Mouse (Mus musculus): ENCODE measurements around the gene Efna2. TPM values are rescaled to one million over a fixed set of nuclear protein-coding genes. Genes with fewer than 3 reads are reported as not detected.

Gene Efna2
- total RNA-seq, 2 experiments from 2014 or later = 14.8 TPM

GRCm38 (mm10) chr10:80226416-80227165 is 47.3 kb downstream of the Efna2 start, which contains the start of gene Mum1:
TSS of gene Mum1 (plus strand) at chr10:80226434.
- peak; percentile 96 to 98 for DNase-seq (ENCODE audit: low spot score in 2 of 2)

DNA sequence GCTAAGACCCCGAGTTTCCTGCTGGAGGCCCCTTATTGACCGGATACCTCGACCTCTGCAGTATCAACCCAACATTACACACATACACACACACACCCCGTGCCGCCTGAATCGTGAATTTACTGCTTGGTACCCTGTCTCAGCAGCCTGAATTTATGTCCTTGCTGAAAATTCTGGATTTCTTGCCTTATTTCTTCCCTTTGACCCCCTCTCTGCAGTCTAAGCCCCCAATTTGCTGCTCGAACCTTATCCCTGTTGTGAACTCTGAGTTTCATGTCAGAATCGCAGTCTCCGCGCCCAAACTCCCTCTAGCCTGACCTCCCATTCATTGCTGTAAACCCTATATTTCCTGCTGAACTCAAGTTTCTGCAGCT is 47.9 kb downstream of the Efna2 start:
- DNase-seq (ENCODE audit: low spot score in 2 of 2) = no peak

DNA sequence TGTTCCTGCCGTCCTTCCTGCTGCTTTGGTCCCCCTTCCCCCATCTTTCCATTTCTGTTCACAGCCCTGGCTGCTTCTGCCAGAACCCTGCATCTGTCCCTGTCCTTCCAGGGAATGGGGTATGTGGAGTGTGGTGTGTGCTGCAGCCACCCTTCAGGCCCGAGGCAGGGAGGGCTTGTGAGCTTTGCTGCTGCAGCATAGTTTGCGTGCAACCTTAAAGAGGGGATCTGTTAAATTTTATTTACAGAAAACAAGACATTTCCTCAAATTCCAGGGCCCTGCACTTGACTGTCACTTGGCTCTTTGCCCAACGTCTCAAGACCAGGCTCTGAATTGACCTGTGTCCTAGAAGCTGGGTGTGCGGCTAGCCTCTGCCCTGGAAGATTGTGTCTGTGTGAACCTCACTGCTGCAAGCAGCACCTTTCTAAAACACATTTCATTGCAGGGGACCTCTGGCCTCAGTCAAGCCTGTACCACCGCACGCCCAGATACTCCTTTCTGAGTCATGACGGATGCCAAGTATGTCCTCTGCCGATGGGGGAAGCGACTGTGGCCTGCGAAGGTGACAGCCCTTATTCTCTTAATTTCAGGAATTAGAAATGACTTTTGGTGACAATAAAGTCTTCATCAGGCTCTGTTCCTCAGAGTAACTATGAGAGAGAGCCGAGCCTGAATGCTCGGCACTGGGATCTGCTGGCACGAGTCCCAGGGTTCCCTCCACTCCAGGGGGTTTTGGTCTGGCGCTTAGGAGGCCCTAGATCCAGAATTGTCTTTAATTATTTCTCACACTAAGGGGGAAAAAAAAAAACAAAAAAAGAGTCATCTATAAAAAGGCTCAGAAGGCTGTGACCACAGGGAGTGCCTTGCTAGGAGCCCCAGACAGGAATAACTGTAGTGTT is 48.8 kb downstream of the Efna2 start:
- DNase-seq (ENCODE audit: low spot score in 2 of 2) = no peak

DNA sequence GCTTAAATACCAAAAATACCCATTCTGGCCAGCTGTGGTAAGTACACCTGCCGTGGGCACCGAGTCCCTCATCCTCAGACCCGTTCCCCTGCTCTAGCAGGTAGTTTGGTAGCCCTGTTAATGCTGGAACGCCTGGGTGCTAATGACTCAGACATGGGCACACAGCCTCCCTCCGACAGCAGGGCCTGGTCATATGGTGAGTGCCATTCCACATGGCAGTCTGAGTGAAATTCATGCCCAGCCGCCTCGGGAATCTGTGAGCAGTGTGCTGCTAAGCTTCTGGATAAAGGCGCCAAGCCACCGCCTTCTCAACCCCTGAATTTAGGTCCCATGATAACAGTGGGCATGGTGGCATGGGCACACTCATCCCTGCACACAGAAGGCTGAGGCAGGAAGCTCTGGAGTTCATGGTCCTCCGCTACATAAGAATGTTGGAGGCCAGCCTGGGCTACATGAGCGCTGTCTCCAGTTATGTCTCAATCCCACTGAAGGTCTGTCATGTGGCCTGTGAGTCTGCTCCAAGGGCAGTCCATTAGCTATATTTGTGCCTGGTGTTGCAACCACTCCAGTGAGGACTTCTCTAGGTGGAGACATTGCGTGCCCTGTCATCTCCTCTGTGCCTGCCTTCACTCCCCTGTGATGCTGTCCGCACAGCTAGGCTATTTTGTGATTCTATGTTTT is 57.0 kb downstream of the Efna2 start:
- DNase-seq (ENCODE audit: low spot score in 2 of 2) = peak; percentile 51 to 63

DNA sequence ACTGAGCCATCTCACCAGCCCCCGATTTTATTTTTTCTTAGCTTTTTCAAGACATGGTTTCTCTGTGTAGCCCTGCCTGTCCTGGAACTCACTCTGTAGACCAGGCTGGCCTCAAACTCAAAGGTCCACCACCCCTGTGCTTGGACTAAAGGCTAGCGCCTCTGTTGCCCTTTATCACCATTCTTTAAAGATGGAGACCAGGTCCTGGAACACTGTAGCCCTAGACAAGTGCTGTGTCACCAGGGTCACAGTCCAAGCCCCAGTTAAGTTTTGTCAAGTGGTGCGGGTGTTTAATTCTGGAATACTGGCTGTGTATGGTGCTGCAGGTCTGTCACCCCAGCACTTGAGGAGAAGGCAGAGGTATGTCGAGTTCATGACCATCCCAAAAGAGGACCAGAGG is 57.7 kb downstream of the Efna2 start:
- no peak for DNase-seq (ENCODE audit: low spot score in 2 of 2)

DNA sequence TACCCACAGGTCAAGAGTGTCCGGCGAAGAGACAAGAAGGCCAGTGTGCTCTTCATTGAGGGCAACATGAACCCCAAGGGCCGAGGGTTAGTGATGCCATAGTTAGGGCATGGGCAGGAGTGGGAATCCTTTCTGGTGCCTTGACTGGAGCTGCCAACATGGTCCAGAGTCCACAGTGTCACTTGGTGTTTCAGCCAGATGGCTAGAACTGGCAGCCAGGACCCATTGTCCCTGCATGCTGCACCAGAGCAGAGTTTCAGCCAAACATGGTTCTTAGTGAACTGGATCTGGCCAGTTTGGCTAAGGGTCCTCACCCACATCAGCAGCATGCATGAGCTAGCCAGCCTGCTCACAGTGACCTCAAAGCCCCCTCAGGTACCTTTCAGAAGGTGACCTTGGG is 59.0 kb downstream of the Efna2 start:
- DNase-seq (ENCODE audit: low spot score in 2 of 2) = no peak

Other genes with a start within 250 kb of the Efna2 start
- 10 to 100 TPM; 35.5 to 40.8 TPM for gene Wdr18, start 219.3 kb upstream of the Efna2 start, total RNA-seq (2021)
- gene Grin3b, start 208.8 kb upstream of the Efna2 start, total RNA-seq (2021) = under 1 TPM; 0.12 to 0.21 TPM
- gene Tmem259, start 195.2 kb upstream of the Efna2 start, total RNA-seq (2021) = 100 to 1,000 TPM; 135 to 144 TPM
- gene Cnn2, start 190.9 kb upstream of the Efna2 start, total RNA-seq (2021) = 1 to 10 TPM; 7.5 to 9.3 TPM
- 10 to 100 TPM in 1 of 2 experiments, 1 to 10 TPM in 1; 9.8 to 10.5 TPM for gene Abca7, start 183.0 kb upstream of the Efna2 start, total RNA-seq (2021)
- 1 to 10 TPM; 3.8 to 3.9 TPM for gene Arhgap45, start 162.8 kb upstream of the Efna2 start, total RNA-seq (2021)
- gene Polr2e, start 139.7 kb upstream of the Efna2 start, total RNA-seq (2021) = 10 to 100 TPM; 74.1 to 74.3 TPM
- 100 to 1,000 TPM; 456 to 501 TPM for gene Gpx4, start 132.3 kb upstream of the Efna2 start, total RNA-seq (2021)
- gene Sbno2, start 73.9 kb upstream of the Efna2 start, total RNA-seq (2021) = 10 to 100 TPM; 19.8 to 21.3 TPM
- gene Stk11, start 63.7 kb upstream of the Efna2 start, total RNA-seq (2021) = 10 to 100 TPM; 89.2 to 90.7 TPM
- gene Atp5d, start 40.9 kb upstream of the Efna2 start, total RNA-seq (2021) = 100 to 1,000 TPM; 397 to 417 TPM
- gene Cbarp, start 38.6 kb upstream of the Efna2 start, total RNA-seq (2021) = 100 to 1,000 TPM; 401 to 436 TPM
- 10 to 100 TPM; 90.9 to 100.0 TPM for gene Midn, start 31.2 kb upstream of the Efna2 start, total RNA-seq (2021)
- 100 to 1,000 TPM in 1 of 2 experiments, 10 to 100 TPM in 1; 93.5 to 126 TPM for gene Cirbp, start 13.5 kb upstream of the Efna2 start, total RNA-seq (2021)
- gene 1600002K03Rik, start 6.5 kb upstream of the Efna2 start, total RNA-seq (2021) = 1 to 10 TPM; 5.1 to 5.2 TPM
- gene Mum1, start 47.0 kb downstream of the Efna2 start, total RNA-seq (2021) = 10 to 100 TPM; 34.4 to 43.7 TPM
- gene Ndufs7, start 69.6 kb downstream of the Efna2 start, total RNA-seq (2021) = 100 to 1,000 TPM; 169 to 175 TPM
- gene Gamt, start 81.5 kb downstream of the Efna2 start, total RNA-seq (2021) = 10 to 100 TPM; 39.9 to 43.7 TPM
- gene Dazap1, start 82.0 kb downstream of the Efna2 start, total RNA-seq (2021) = 10 to 100 TPM; 83.0 to 93.6 TPM
- gene Rps15, start 113.0 kb downstream of the Efna2 start, total RNA-seq (2021) = 100 to 1,000 TPM; 727 to 762 TPM
- 100 to 1,000 TPM; 131 to 133 TPM for gene Apc2, start 116.5 kb downstream of the Efna2 start, total RNA-seq (2021)
- gene 2310011J03Rik, start 141.1 kb downstream of the Efna2 start, total RNA-seq (2021) = 10 to 100 TPM; 20.4 to 23.1 TPM
- 1 to 10 TPM; 3.2 to 4.4 TPM for gene Pcsk4, start 150.0 kb downstream of the Efna2 start, total RNA-seq (2021)
- 10 to 100 TPM; 10.1 to 10.6 TPM for gene Reep6, start 150.5 kb downstream of the Efna2 start, total RNA-seq (2021)
- 1 to 10 TPM; 2.0 to 2.8 TPM for gene Adamtsl5, start 168.9 kb downstream of the Efna2 start, total RNA-seq (2021)
- 1 to 10 TPM; 3.2 to 3.4 TPM for gene Plk5, start 177.0 kb downstream of the Efna2 start, total RNA-seq (2021)
- gene Mex3d, start 208.2 kb downstream of the Efna2 start, total RNA-seq (2021) = 10 to 100 TPM; 20.3 to 24.2 TPM
- 100 to 1,000 TPM; 121 to 131 TPM for gene Mbd3, start 220.1 kb downstream of the Efna2 start, total RNA-seq (2021)
- gene Uqcr11, start 227.3 kb downstream of the Efna2 start, total RNA-seq (2021) = 100 to 1,000 TPM; 620 to 655 TPM

Data from layer of hippocampus, postnatal 14 days (tissue).